Mouse (Mus musculus) lung, adult 2 months (tissue): ENCODE results near the gene Gm42715.

ENCODE experiments used
- CTCF ChIP-seq: fragments of 200-500 bp; IDR thresholded peaks from 2 replicates; pipeline ENCODE4 v1.5.1; 2011; ENCODE audit warnings: mild to moderate bottlenecking, low read length, control low read depth; ENCODE audit not compliant: insufficient read depth
- POLR2A ChIP-seq: fragments of 200-500 bp; IDR thresholded peaks from 2 replicates; pipeline ENCODE4 v1.6.1; 2011; ENCODE audit warnings: low read depth, mild to moderate bottlenecking, control low read depth, low read length, borderline replicate concordance; ENCODE audit errors: extremely low read depth

DNA sequence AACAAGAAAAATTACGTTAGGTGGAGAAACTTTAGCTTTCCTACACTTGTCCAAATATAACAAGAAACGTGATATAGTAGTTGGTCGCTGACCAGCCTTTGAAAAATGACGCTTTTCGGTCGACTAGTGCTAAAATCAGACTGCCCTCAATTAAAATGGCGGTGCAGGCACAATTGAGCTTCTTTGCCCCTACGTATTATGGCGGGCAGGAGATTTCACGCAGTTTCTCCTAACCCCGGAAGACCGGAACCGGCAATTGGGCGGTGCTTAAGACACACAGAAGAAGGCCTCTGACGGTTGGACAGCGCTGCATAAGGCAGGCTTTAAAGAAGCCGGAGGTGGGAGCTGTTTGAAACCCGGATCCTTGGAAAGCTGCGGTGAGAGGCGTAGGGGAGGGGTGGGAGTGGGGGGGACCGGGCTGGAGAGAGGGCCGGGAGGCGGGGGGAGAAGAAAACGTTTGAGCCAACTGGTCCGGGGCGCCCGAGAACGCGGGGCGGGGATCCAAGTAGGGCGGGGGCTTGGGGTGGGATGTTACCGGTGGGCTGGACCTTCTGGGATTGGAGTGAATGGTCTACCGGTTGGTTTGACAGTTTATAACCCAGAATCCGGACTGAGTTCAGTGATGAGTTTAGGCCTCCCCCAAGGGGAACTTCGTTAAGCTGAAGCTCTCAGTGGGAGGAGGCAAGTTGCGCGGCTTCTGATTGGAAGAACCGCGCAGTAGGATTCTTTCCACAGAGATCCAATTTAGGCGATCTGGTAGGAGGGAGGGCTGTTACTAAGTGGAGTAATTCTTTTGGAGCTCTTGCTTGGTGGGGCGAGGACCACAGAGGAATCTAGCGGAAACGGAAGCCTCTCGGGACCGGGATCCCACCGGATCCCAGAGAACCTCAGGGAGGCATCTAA, 48.4 kb upstream of the Gm42715 start:
- TF ChIP-seq CTCF (no peak), POLR2A (peak; percentile 69; the same call in 1 of the 2 replicates)
